Mouse (Mus musculus): ENCODE measurements around the gene Diaph3. TPM values are rescaled to one million over a fixed set of nuclear protein-coding genes. Genes with fewer than 3 reads are reported as not detected.

Diaph3 gene
- total and polyA plus RNA-seq, 3 experiments = 16.2 to 36.9 (median 17.5) TPM

- in situ Hi-C loops (cut with MboI; ENCODE audit: low pct_ligation_motif_present, low pct_unique_long_range_greater_than_20kb, low sequenced_read_pairs) = no loop called here
- dilution Hi-C loops (cut with MboI; ENCODE audit: extremely low pct_ligation_motif_present, extremely low pct_unique_long_range_greater_than_20kb, low sequenced_read_pairs) = no loop called here
- H3K36me3 ChIP-seq (replicated peaks in 1 of 2; ENCODE audit: control insufficient read depth in 1 of 2, insufficient read depth in 1 of 2, low read length in 1 of 2) = no peaks in the 10 kb centered on the region
These were observed 28.1 kb upstream of the Diaph3 start for GRCm38 (mm10) chr14:87169151-87169550.

GRCm38 (mm10) chr14:87155621-87156238 is 14.7 kb upstream of the Diaph3 start:
- Histone ChIP-seq H3K36me3 (replicated peaks in 1 of 2; ENCODE audit: control insufficient read depth in 1 of 2, insufficient read depth in 1 of 2, low read length in 1 of 2) (no peaks in the 10 kb centered on the region), H3K9ac (ENCODE audit: insufficient read depth, low read depth) (no peak overlapping the region), H3K4me3 (replicated peaks in 1 of 3; ENCODE audit: low read depth in 2 of 3, low read length in 2 of 3, poor library complexity in 1 of 3) (no peak overlapping the region), H3K27me3 (replicated peaks) (no peaks in the 10 kb centered on the region), H3K4me1 (ENCODE audit: control insufficient read depth in 1 of 2, insufficient read depth in 2 of 2) (no peaks in the 10 kb centered on the region), H3K27ac (ENCODE audit: insufficient read depth, low read depth) (no peak overlapping the region), H3K79me2 (replicated peaks; ENCODE audit: control insufficient read depth, extremely low read depth, insufficient read depth, poor library complexity, severe bottlenecking) (no peaks in the 10 kb centered on the region), H3K4me2 (ENCODE audit: insufficient read depth, low read depth, poor library complexity, severe bottlenecking) (no peak overlapping the region), H3K9me3 (replicated peaks; ENCODE audit: low read length) (no peaks in the 10 kb centered on the region)
- in situ Hi-C loops (cut with MboI; ENCODE audit: low pct_ligation_motif_present, low pct_unique_long_range_greater_than_20kb, low sequenced_read_pairs) (no loop called here), dilution Hi-C loops (cut with MboI; ENCODE audit: extremely low pct_ligation_motif_present, extremely low pct_unique_long_range_greater_than_20kb, low sequenced_read_pairs) (no loop called here)
- DNase-seq (ENCODE audit: extremely low read depth) = no peak
- TF ChIP-seq RCOR1 (conservative IDR thresholded peaks at IDR 0.05; ENCODE audit: low read depth, low read length) (no peak), ZNF384 (IDR thresholded peaks at IDR 0.05; ENCODE audit: low read depth, low read length) (no peak), JUN (IDR thresholded peaks at IDR 0.05; ENCODE audit: insufficient read depth, low read depth, low read length) (no peak), ZC3H11A (IDR thresholded peaks at IDR 0.05; ENCODE audit: low read depth, low read length) (no peak), CHD1 (IDR thresholded peaks at IDR 0.05; ENCODE audit: low read depth, low read length) (no peak), MAFK (IDR thresholded peaks at IDR 0.05; ENCODE audit: insufficient replicate concordance, low read length) (no peak), MYC (IDR thresholded peaks at IDR 0.05; ENCODE audit: low read depth, low read length) (no peak)

More at GRCm38 (mm10) chr14:87169151-87169550, 28.1 kb upstream of the Diaph3 start:
- Histone ChIP-seq H3K79me2 (replicated peaks; ENCODE audit: control insufficient read depth, extremely low read depth, insufficient read depth, poor library complexity, severe bottlenecking) (no peaks in the 10 kb centered on the region), H3K4me2 (ENCODE audit: insufficient read depth, low read depth, poor library complexity, severe bottlenecking) (no peak overlapping the region), H3K4me3 (replicated peaks in 1 of 3; ENCODE audit: low read depth in 2 of 3, low read length in 2 of 3, poor library complexity in 1 of 3) (no peak overlapping the region), H3K4me1 (ENCODE audit: control insufficient read depth in 1 of 2, insufficient read depth in 2 of 2) (no peaks in the 10 kb centered on the region), H3K9ac (ENCODE audit: insufficient read depth, low read depth) (no peak overlapping the region), H3K27me3 (replicated peaks) (no peaks in the 10 kb centered on the region), H3K27ac (ENCODE audit: insufficient read depth, low read depth) (no peak overlapping the region), H3K9me3 (replicated peaks; ENCODE audit: low read length) (no peaks in the 10 kb centered on the region)
- TF ChIP-seq MAX (IDR thresholded peaks at IDR 0.05; ENCODE audit: low read length) (no peak), ELF1 (IDR thresholded peaks at IDR 0.05; ENCODE audit: low read depth, low read length) (no peak), E2F4 (IDR thresholded peaks at IDR 0.05; ENCODE audit: insufficient replicate concordance, low read depth, low read length) (no peak), POLR2AphosphoS2 (IDR thresholded peaks at IDR 0.05; ENCODE audit: low read depth, low read length) (no peak), KAT2A (IDR thresholded peaks at IDR 0.05; ENCODE audit: insufficient replicate concordance, low read length) (no peak), USF2 (conservative IDR thresholded peaks at IDR 0.05; ENCODE audit: low read depth, low read length) (no peak), ETS1 (conservative IDR thresholded peaks at IDR 0.05; ENCODE audit: low read depth, low read length) (no peak), CTCF (conservative IDR thresholded peaks at IDR 0.05 in 1 of 2, IDR thresholded peaks at IDR 0.05 in 1 of 2; ENCODE audit: low read depth in 2 of 2, low read length in 2 of 2) (no peak), BHLHE40 (IDR thresholded peaks at IDR 0.05; ENCODE audit: low read depth, low read length) (no peak)
- no peak for DNase-seq (ENCODE audit: extremely low read depth)
